13 mouse cellular contexts compared by ENCODE assay signal in the genomic region with DNA sequence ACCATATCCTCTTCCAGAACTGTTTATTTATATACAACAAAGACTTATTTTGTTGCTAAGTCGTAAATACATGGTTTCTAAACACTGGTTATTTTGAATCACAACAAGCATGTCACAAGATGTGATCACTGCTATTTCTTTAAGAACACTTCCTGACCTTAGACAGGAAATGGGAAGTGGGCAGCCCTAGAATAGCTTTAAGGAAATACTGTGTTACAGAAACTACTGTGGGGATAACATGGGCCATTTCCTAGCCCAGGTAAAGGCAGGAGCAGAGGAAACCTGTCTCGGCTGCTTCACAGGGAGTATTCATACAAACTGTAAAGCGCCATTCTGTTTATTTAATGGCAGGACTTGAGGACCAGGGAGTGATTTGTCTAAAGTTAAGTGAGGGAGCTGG.
A peak's percentile ranks its signal among the peaks of the same experiment; 100 is the strongest.
DNase-seq lines count a peak whose midpoint lies in the region; ATAC-seq and TF ChIP-seq lines count a peak whose summit lies in the region.
"Had no signal": no experiment of that assay in that cellular context is flagged by ENCODE, and none has a peak within 500 bp of the region (broad histone marks: within the 10 kb centered on the region; RNA-seq: fewer than 3 reads in every experiment).

No protein-coding gene starts in this region.

- H3K9ac ChIP-seq in kidney, embryonic 16.5 days (replicated peaks; ENCODE audit: low read length): no peak overlapping the region
- no peak overlapping the region for H3K9ac ChIP-seq in heart, embryonic 13.5 days
- H3K9ac ChIP-seq: forebrain, embryonic 15.5 days had no signal

- H3K36me3 ChIP-seq in kidney, embryonic 16.5 days (ENCODE audit: insufficient read depth, low read length): no peaks in the 10 kb centered on the region
- no peaks in the 10 kb centered on the region for H3K36me3 ChIP-seq in heart, embryonic 13.5 days
- H3K36me3 ChIP-seq in macrophage (ENCODE audit: inconsistent target): no peaks in the 10 kb centered on the region
- H3K36me3 ChIP-seq: forebrain, embryonic 15.5 days had no signal

- WGBS in kidney, embryonic 16.5 days: 57% methylated on average over 3 of the region's 3 CpGs
- 62% methylated on average over 3 of the region's 3 CpGs for WGBS in heart, embryonic 13.5 days
- 46% methylated on average over 3 of the region's 3 CpGs for WGBS in macrophage (ENCODE audit: missing documents)

- TF ChIP-seq CTCF in gastrocnemius, adult 2 months (IDR thresholded peaks at IDR 0.05): no peak

- peak overlapping the region; percentile 56; the same call in 1 of the 2 replicates for H3K27ac ChIP-seq in gastrocnemius, adult 2 months
- peak overlapping the region; percentile 79 for H3K27ac ChIP-seq in kidney, embryonic 16.5 days (ENCODE audit: low read length)
- H3K27ac ChIP-seq in heart, embryonic 13.5 days (replicated peaks): peak overlapping the region; percentile 71
- peak overlapping the region; percentile 58 for H3K27ac ChIP-seq in macrophage
- H3K27ac ChIP-seq: forebrain, embryonic 15.5 days had no signal

- H3K27me3 ChIP-seq in kidney, embryonic 16.5 days (ENCODE audit: insufficient read depth, low read length): no peaks in the 10 kb centered on the region
- no peaks in the 10 kb centered on the region for H3K27me3 ChIP-seq in heart, embryonic 13.5 days (replicated peaks)
- H3K27me3 ChIP-seq: forebrain, embryonic 15.5 days had no signal

- no peak for ATAC-seq in kidney, embryonic 16.5 days (ENCODE audit: low FRiP score, low TSS enrichment)
- ATAC-seq in heart, embryonic 13.5 days (ENCODE audit: extremely low read depth, insufficient number of reproducible peaks, low FRiP score, low TSS enrichment): no peak
- ATAC-seq: forebrain, embryonic 15.5 days had no signal

- H3K9me3 ChIP-seq in kidney, embryonic 16.5 days (ENCODE audit: low read length): no peaks in the 10 kb centered on the region
- no peaks in the 10 kb centered on the region for H3K9me3 ChIP-seq in heart, embryonic 13.5 days
- H3K9me3 ChIP-seq: forebrain, embryonic 15.5 days had no signal

- H3K4me2 ChIP-seq in kidney, embryonic 16.5 days (replicated peaks; ENCODE audit: low read depth, low read length): no peak overlapping the region
- no peak overlapping the region for H3K4me2 ChIP-seq in heart, embryonic 13.5 days
- H3K4me2 ChIP-seq: forebrain, embryonic 15.5 days had no signal

- no peak for DNase-seq in gastrocnemius, adult 2 months
- no peak for DNase-seq in gastrocnemius, postnatal 14 days
- DNase-seq in kidney, postnatal 4 days: no peak
- DNase-seq in layer of hippocampus, adult 9-10 months (ENCODE audit: low spot score): no peak
- DNase-seq in frontal cortex, postnatal 14 days (ENCODE audit: low spot score in 2 of 2): no peak
- DNase-seq: adrenal gland, adult 8-10 months; cerebellum, adult 11 months; midbrain, embryonic 14.5 days; right cerebral cortex, postnatal 4 days had no signal

- H3K4me3 ChIP-seq in gastrocnemius, adult 2 months: no peak overlapping the region
- H3K4me3 ChIP-seq in kidney, embryonic 16.5 days (ENCODE audit: low read length): no peak overlapping the region
- no peak overlapping the region for H3K4me3 ChIP-seq in heart, embryonic 13.5 days
- no peak overlapping the region for H3K4me3 ChIP-seq in macrophage (ENCODE audit: inconsistent target)
- H3K4me3 ChIP-seq: forebrain, embryonic 15.5 days had no signal

- intact Hi-C loops in gastrocnemius, adult 2 months (cut with DNase I): loop anchor here (5.0 kb wide), 1 partner anchor 89 kb away; a partner anchor contains a TSS
- intact Hi-C loops in gastrocnemius, postnatal 14 days (cut with DNase I; ENCODE audit: low total_unique reads): no loop called here

- H3K4me1 ChIP-seq in kidney, embryonic 16.5 days (ENCODE audit: insufficient read depth, low read length): peaks cover 44% of the 10 kb centered on the region
- peaks cover 49% of the 10 kb centered on the region for H3K4me1 ChIP-seq in heart, embryonic 13.5 days

- H3K79me2 ChIP-seq in macrophage (ENCODE audit: inconsistent target): no peaks in the 10 kb centered on the region
